Mouse (Mus musculus) right cerebral cortex, postnatal 10 days (tissue): ENCODE data around the gene Ube2k.

Experiments used
- DNase-seq, 2 experiments: peaks; one replicate each; pipeline ENCODE4 v3.0.0; 2021; ENCODE audit warnings: low spot score in 2 of 2

Gene Ube2k

DNA sequence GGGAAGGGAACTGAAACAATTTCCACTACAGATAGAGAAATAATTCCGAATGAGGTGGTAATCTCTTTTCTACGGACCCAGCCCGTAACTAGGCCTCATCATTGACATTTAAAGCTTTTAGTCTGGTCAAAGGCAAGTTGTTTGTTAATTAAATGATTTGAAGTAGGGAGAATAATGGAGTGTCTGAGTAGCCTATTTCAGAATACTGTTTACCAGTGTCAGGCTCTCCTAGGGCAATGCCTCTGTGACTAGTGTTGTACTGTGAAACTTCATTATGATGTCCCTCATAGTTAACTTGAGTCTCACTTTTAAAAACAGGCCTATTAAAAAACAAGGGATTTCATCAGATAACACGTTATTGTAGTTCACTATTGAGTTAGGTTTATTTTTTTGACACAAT, 1.1 kb downstream of the Ube2k start:
- no peak for DNase-seq

DNA sequence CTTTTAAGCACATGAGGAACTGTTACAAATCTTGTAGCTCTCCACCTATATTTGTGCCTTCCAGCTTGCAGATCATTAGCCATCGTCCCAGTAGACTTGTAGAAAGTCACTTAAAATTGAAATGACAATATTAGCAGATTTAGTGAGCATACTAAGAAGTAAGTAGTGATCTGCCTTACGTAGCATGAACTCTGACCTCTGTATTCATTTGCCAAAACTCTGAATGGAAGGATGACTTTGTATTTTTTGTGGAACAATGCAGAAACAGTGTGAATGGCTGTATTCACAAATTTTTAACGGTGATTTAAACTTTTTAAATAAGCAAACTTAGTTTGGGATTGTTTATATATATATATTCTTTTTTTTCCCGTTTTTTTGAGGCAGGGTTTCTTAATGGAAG, 1.8 kb downstream of the Ube2k start:
- no peak for DNase-seq

DNA sequence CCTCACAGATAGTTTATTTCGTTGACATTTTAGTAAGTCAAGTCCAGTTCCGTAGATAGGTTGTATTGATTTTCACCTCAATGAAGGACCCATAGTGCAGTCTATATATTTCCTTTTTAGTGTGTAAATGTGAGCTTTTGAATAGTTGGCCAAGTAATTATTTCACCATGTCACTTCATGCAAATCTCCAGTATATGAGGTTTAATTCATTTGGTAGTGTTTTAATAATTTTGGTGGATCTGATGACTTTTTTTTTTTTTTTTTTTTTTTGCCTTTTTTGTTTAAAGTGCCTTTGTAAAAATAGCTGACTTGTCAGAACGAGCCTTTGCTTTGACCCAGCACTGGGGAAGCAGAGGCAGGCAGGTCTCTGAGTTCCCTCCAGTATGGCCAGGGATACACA, 2.8 kb downstream of the Ube2k start:
- no peak for DNase-seq

DNA sequence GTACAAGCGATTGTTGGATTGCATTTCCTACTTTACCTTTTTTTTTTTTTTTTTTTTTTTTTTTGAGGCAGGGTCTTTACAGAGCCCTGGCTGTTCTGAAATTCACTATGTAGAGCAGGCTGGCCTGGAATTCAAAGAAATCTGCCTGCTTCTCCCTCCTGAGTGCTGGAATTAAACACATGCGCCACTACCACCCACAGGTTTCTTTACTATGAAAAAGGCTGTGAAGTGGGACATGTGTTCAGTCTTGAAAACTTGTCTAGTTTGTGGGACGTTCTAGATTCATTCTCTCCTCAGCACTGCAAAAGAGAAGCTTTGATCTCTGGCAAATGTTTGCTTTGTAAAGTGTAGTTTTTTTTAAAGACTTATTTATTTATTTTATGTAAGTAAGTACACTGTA, 4.9 kb downstream of the Ube2k start:
- no peak for DNase-seq

DNA sequence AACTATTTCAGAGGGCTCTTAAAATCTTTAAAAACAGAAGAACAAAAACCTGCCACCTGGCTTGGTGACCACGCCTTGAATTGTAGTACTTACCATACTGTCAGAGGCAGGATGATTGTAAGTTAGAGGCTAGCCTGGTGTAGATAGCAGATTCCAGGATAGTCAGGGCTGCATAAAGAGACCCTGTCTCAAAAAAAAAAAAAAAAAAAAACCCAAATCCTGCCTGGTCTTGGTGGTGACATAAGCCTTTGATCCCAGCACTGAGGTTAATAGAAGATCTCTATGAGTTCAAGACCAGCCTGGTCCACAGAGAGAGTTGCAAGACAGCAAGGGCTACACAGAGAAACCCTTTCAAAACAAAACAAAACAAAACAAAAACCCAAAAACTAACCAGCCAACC, 6.5 kb downstream of the Ube2k start:
- DNase-seq, result no peak

DNA sequence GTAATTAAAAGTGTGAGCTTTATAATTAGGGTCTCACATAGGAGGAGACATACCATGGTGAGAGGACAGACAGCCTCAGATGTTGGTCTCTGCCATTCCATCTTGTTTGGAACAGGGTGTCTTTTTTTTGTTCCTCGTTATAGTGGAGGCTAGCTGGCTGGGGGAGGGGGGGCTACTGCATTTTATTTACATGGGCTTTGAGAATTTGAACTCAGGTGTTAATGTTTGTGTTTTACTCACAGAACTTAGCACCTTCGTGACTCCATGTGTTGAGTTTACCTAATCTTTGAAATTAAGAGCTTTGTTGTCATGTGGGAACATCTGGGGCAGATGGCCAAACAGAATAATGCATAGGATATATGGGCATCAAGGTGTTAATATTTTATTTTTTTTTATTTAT, 7.6 kb downstream of the Ube2k start:
- DNase-seq, result no peak

DNA sequence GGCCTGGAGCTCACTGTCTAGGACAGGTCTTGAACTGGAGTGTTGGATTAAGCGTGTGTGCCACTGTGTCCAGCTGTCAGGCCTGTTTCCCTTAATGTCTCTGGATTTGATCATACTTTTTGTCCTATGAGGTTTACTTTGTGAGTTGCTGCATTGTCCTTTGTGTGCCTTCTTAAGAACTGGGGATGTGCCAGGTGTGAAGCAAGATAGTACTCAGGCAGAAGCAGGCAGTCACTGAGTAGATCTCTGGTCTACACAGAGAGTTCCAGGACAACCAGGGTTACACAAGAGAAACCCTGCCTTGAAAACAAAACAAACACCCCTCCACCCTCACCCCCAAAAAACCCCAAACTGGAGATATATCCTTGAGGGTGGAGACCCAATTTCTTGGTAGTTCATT, 12.6 kb downstream of the Ube2k start:
- DNase-seq, result no peak

DNA sequence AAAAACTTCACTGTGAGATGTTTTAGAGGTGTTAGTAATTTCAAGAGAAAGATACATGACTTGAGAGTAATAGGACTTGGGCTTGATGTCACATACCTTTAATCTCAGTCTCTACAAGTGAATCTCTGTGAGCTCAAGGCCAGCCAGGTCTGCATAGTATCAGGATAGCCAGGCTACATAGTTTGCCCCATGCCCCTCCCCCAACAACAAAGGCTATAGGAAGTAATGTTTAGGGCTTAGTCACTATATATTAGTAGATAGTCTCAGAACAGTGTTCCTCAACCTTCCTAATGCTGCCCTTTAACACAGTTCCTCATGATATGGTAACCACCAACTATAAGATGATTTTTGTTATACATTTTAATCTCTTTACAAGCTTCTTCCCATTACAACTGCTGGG, 20.1 kb downstream of the Ube2k start:
- no peak for DNase-seq

DNA sequence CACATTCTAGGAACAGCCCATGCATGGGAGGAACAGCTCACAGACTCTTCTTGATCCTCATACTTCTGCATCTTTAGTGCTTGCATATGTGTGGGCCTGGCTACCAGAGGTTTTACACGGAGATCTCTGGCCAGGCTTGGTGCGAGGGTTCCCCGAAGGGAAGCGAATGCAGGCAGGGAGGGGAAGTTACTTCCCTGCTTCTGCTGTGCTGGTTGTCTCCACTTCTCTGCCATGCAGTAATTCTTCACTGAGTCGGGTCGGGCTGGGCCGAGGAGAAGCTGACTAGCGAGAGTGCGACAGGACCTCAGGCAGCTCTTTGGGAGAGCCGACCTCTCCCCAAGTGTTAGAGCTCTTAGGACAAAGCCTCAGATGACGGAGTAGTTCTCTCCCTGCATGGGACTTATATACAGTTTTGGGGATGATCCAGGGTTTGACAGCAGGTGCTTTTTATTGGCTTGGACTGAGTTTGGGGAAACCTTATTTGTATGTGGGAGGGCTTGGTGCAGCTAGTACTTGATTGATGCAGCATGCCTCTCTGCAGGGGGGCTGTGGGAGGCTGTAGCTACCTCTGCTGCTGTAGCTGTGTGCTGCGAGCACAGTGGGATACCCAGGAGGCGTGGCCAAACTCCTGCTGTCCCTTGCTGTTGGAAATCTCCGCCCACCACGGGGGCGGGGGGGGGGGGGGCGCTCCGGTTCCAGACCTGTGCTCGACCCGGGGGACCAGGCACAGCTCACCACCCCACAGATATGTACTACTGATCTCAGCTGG, 24.3 kb downstream of the Ube2k start:
- DNase-seq, result no peak

DNA sequence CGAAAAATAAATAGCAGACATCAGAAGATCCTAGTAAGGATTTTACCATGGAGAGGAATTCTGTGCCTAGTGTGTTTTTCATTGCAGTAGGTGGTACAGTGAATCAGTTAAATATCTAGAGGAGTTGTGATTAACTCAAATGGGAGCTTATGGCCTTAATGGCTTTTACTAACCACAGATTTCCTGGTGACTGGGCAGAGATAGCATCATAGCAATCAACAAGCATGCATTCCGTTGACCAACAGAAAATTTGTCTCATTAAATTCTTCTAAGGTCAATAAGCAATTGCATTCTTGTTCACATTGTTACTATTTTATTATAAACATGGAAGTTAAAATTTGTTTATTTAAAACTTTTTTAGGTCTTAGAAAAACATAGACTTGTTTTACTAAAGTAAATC, 28.5 kb downstream of the Ube2k start:
- no peak for DNase-seq

DNA sequence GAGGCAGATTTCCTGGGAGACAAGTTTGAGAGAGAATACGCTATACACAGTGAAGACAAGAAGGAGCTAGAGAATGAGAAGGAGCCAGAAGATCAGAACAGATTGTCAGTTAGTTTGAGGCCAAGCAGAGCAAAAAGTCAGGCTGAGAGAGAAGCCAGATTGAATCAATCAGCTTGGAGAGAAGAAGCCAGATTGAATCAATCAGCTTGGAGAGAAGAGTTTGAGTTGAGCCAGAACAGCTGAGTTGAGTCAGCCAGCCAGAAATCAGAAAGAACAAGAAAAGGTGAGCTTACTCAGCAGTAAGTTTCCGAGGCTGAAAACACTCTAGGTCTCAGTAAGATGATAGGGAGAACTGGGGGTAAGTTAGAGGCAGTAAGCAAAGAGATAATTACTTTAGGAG, 37.8 kb downstream of the Ube2k start:
- DNase-seq, result no peak

DNA sequence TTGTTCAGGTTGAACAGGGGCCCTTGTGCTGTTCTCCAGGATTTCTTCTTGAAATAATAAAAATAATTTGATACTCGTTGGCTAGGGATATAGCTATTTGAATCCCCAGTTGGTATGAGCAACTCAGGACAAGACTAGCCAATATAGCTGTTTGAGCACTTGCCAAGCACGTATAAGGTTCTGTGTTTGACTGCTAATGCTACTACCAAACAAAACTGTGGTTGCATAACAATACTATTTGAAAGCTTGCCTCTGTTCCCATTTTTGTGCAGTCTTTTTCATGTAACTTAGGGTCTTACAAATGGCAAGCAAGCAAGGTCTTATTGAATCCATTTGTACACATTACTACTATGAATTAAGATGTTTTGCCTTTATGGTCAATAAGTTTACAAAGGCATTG, 38.9 kb downstream of the Ube2k start:
- DNase-seq, result no peak

DNA sequence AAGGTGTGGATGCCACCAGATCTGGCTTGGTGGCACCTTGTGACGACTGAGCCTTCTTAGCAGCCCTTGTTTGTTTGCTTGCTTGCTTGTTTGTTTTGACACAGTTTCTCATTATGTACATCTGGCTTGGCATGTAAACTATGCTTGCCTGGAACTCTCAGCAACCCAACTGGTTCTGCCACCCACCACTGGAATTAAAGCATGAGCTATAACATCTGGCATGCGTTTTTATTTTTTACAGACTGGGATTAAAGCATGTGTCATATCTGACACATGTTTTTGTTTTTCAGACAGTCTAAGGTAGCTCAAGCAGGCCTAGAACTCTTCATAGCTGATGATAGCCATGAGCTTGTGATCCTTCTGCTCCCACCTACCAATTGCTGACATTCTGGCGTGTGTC, 41.5 kb downstream of the Ube2k start:
- no peak for DNase-seq

DNA sequence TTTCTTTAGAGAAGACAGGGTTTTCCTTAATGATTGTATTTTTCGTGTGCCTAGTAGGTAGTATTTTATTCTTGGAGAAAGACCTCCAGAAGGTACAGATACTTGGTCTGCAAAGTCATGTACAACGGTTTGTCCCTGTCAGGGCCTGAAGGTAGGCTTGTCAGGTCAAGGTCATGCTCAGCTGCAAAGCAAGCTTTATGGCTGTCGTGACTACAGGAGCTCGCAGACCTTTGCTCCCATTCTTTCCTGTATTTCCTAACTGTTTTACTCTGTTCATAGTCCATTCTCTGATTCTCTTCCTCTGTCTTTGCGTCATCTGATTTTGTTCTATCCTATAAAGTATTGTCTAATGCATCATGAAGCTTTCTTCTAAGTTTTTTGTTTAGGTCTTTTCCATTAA, 49.3 kb downstream of the Ube2k start:
- DNase-seq, result no peak

DNA sequence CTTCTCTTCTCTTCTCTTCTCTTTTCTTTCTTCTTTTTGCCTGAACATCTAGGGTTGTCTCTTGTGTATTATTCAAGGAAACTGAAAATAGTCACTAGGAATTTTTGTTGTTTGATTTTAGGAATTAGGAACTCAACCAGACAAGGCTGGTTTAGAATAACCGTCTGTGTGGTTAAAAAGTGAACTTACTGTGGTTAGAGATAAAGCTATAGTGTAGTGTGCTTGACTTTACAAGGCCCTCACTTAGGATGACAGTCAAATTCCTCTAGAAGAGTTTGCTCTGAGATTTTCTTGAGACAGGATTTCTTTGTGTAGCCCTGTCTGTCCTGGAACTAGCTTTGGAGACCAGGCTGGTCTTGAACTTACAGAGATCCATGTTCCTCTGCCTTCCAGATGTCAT, 53.2 kb downstream of the Ube2k start:
- no peak for DNase-seq

DNA sequence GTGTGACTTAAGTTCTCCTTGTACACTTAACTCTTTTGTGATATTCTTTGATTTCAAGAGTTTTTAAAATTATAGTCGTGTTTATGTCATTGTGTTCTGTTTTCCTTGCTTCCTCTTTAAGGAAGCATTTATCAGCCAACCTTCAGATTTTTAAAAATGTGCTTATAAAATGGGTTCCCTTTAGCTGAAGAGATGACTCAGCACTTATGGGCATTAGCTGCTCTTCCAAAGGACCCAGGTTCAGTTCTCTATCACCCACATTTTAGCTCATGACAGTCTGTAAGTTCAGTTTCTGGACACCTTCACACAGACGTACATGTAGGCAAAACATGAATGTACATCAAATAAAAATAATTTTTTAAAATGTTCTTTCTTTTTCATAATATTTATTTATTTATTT, 55.4 kb downstream of the Ube2k start:
- DNase-seq, result no peak

DNA sequence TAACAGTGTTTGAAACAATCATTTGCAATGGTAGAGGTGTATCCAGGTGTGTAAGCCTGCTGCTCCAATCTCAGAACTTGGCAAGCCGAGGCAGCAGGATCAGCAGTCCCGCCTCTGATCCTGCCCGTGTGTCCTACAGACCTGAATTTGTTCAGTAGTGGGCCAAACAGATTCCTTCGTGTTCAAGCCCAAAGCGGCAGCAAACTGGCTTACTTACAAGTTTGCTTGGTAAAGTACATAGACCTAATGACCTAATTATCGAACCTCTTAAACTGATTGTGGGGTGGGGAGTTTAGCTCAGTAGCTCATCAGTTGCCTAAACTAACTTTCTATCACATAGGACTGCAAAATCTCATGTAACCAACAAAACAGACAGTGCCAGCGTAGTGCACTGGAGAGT, 62.6 kb downstream of the Ube2k start:
- no peak for DNase-seq

DNA sequence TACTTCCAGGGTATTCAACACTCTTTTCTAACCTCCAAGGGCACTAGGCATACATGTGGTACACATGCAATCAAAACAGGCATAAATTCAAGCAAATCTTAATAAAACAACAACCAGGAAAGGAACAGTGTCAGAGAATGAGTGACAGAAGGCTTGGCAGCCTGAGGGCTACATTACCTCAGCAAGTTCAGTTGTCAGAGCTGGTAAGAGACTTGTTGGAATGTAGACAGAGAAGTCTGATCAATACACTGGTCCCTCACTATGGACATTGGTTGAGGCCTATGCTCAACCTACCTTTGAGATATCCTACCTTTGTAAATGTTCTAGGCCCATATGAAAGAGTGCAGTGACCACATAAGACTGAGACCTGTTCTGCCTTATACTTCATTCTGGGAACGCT, 69.8 kb downstream of the Ube2k start:
- DNase-seq, result no peak

DNA sequence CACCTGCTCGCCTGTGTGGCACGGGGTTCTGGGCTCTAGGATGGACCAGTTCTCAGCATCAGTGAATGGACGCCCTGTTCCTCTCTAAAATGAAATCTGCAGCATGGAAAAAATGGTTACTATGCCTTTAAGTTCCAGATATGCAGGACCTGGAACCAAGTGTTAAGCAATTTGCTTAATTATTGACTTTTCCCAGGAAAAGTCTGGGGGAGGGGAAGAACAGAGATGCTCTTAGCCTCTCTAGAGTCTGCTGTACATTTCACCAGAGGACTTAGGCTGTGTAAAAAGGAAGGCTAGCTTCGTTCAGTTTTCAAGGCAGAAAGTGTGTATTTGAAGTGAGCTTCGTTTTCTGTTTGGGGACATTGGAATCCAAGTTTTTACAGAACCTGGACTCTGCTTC, 72.7 kb downstream of the Ube2k start:
- no peak for DNase-seq

DNA sequence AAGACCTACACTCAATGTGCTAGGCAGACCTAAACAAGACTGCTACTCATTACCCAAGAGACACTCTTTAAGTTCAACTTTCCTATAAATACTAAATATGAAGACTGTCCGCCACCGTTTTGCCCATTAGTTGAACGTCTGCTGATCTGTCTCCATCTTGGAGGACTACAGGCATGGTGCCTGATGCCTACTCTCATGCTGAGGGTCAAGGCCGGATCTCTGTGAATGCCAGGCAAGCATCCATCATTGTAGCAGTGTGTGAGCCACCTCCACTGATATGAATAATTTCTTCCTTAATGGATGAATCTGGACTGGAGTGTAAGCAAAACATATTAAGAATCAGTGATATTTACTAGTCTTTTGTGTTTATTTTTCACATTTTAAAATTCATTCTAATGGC, 73.5 kb downstream of the Ube2k start:
- no peak for DNase-seq

DNA sequence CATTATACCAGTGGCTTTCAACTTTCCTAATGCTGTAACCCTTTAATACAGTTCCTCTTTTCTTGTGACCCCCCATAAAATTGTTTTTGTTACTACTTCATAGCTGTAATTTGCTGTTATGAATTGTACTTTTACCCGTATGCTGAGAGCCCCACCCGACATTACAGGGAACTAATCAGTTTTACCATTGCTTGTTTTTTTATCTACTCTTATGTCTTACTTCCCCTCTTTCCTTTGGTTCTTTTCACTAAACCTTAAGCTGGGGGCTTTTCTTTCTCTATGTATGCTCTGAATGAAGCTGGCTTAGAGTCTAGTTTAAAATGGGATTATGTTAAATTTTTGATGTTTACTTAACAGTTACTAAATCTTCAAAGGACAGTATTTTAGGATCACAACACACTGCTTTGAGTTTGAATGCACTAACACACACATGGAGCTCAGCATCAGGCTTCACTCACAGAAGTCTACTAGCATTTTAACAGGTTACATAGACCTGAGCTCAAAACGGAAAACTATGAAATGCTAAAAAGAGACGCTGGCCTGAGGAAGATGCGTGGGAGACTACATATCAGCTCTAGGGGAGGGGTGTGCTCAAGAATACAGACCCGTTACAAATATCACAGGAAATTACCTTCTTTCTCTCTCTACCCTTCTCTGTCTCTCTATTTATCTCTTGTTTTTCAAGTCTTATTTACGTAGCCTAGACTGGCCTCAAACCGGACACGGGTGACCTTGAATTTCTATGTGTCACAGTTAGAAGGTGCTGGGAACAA, 76.3 kb downstream of the Ube2k start:
- no peak for DNase-seq

DNA sequence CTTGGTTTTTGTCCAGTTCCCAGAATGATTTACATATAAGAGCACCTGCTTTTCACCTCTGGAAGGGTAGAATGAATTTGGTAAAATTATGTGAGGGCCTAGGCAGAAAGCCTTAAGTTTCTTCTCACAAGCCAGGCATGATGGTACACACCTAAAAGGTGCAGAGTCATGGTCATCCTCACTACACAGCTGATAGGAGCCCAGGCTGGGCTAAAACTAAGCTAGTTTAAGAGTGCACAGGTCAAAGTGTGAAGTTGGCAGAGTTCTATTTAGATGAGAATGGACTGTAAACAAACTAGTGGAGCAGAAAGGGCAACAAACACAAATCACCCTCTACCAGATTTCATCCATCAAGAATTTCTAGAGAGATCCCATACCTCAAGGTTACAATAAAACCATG, 87.3 kb downstream of the Ube2k start:
- no peak for DNase-seq

DNA sequence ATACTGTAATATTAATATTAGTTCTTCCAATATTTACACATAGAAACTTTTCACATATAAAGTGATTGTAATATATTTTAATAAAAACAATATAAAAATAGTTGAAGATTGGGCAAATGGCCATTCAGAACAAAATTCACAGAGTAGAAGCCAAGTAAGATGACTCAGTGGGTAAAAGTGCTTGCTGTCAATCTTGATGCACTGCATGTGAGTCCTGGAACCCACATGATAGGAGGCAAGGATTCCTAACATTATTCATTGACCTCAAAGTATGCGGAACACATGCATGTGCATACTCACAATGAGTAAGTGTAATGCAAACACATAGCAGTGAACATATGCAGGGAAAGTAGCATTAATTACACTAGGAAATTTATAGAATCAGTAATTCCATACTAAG, 101.9 kb downstream of the Ube2k start:
- no peak for DNase-seq
